Mouse (Mus musculus) right cerebral cortex, adult 2 months (tissue): Measurements from ENCODE around the gene Gpx6.

Source experiments
- DNase-seq, 2 experiments: peaks; one replicate each; pipeline ENCODE4 v3.0.0; 2021 to 2022; ENCODE audit warnings: low spot score in 2 of 2

The Gpx6 gene

GRCm38 (mm10) chr13:21323405-21323804 is 11.5 kb downstream of the Gpx6 start:
- DNase-seq = peak in 1 of 2 experiments; percentile 13

GRCm38 (mm10) chr13:21326191-21326590 is 14.3 kb downstream of the Gpx6 start:
- DNase-seq = no peak

GRCm38 (mm10) chr13:21326657-21327211 is 14.8 kb downstream of the Gpx6 start:
- DNase-seq = peak; percentile 89 to 90

GRCm38 (mm10) chr13:21327424-21327823 is 15.5 kb downstream of the Gpx6 start:
- peak; percentile 15 to 20 for DNase-seq

- no peak for DNase-seq
Observed at GRCm38 (mm10) chr13:21346610-21347009, 34.7 kb downstream of the Gpx6 start, which contains the start of gene Olfr1367. Gene Olfr1367 (plus strand): TSS chr13:21346910.

GRCm38 (mm10) chr13:21350593-21350992 is 38.7 kb downstream of the Gpx6 start:
- no peak for DNase-seq

- DNase-seq = peak; percentile 91 to 93
Observed at GRCm38 (mm10) chr13:21362621-21363248, 50.8 kb downstream of the Gpx6 start, which contains the start of gene Zscan12. Gene Zscan12 (plus strand): TSS chr13:21362820.

- no peak for DNase-seq
Observed at GRCm38 (mm10) chr13:21363719-21364118, 51.8 kb downstream of the Gpx6 start.

GRCm38 (mm10) chr13:21366635-21367034 is 54.7 kb downstream of the Gpx6 start:
- no peak for DNase-seq
